Mouse (Mus musculus) liver, embryonic 13.5 days (tissue): Measurements from ENCODE around the gene Klhl2. TPM values are rescaled to one million over a fixed set of nuclear protein-coding genes. Genes with fewer than 3 reads are reported as not detected.

Source experiments
- ATAC-seq: fragments of 200-750 bp; cut with Nextera tagmentation; 2 replicates; pipeline ENCODE4 v1.8.0; 2017; ENCODE audit warnings: low read depth, mild to moderate bottlenecking, moderate number of reproducible peaks, moderate library complexity
- DNase-seq: peaks from one replicate; pipeline ENCODE4 v3.0.0; 2022
- H3K27ac ChIP-seq: fragments of 300-500 bp; sonication (generic); 2 replicates; pipeline ENCODE4 v1.5.1; 2015; ENCODE audit warnings: moderate library complexity, mild to moderate bottlenecking, inconsistent platforms
- H3K27me3 ChIP-seq: fragments of 300-500 bp; sonication (generic); 2 replicates; pipeline ENCODE4 v1.6.1; 2015; ENCODE audit warnings: mild to moderate bottlenecking, inconsistent platforms
- H3K36me3 ChIP-seq: fragments of 300-500 bp; sonication (generic); 2 replicates; pipeline ENCODE4 v1.6.1; 2015; ENCODE audit warnings: mild to moderate bottlenecking, inconsistent platforms
- H3K4me1 ChIP-seq: fragments of 300-500 bp; sonication (generic); replicated peaks from 2 replicates; pipeline ENCODE4 v1.6.1; 2015; ENCODE audit warnings: inconsistent platforms
- H3K4me2 ChIP-seq: fragments of 300-500 bp; sonication (generic); 2 replicates; pipeline ENCODE4 v1.6.1; 2015; ENCODE audit warnings: inconsistent platforms, mild to moderate bottlenecking, moderate library complexity
- H3K4me3 ChIP-seq: fragments of 300-500 bp; sonication (generic); replicated peaks from 2 replicates; pipeline ENCODE4 v1.5.1; 2015; ENCODE audit warnings: mild to moderate bottlenecking, inconsistent platforms
- H3K9ac ChIP-seq: fragments of 300-500 bp; sonication (generic); 2 replicates; pipeline ENCODE4 v1.6.1; 2015; ENCODE audit warnings: mild to moderate bottlenecking, inconsistent platforms
- H3K9me3 ChIP-seq: fragments of 300-500 bp; sonication (generic); replicated peaks from 2 replicates; pipeline ENCODE4 v1.6.1; 2016; ENCODE audit warnings: inconsistent platforms
- WGBS: fragments of 180-500 bp; shearing (Covaris S2); methylation state at CpG from one replicate; pipeline ENCODE4 v1.1.7; 2015; ENCODE audit not compliant: insufficient replicate concordance; 5-methylcytosine and 5-hydroxymethylcytosine counted together
- polyA plus RNA-seq: library from polyadenylated mRNA; unstranded; fragments of >200 nt; fragmentation: Nextera tagmentation; extraction: Ambion mirVana; gene quantifications from 2 replicates; pipeline ENCODE4 v1.2.1, GENCODE M21; 2015

The Klhl2 gene
- polyA plus RNA-seq = 3.8 and 4.0 TPM in 2 replicates

DNA sequence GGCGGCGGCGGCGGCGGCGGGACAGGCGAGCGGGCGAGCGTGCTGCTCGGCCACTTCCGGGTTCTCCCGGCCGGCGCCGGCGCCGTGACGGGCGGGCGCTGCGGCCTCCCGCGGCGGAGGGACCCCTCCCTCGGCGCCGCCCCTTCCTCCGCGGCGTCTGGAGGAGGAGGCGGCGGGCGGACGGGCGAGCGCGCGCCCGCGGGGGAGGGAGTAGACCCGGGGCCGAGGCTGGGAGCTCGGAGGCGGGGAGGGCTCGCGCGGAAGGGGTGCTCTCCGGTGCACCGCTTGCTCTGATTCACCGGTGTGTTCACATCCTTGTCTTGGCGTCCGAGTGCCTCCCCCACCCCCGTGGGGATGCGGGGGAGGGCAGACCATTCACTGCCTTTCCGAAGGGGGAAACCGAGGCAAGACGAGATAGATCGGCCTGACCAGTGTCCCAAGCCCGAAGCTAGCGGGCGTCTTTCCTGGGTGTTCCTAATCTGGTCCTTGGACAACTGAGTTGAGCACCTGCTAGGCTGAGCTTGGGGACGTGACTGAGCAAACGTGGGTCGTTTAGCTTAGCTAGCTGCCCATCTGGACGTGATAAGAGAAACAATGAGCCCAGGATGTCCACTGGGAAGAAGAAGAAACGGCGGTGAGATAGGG lies at the start of gene Klhl2:
Klhl2 (minus strand) TSS at position 121 of the 645 bp plus-strand sequence.
- Histone ChIP-seq H3K4me1 (peaks cover 18% of the 10 kb centered on the region), H3K9me3 (no peaks in the 10 kb centered on the region), H3K36me3 (no peaks in the 10 kb centered on the region), H3K27me3 (peaks cover 39% of the 10 kb centered on the region), H3K9ac (peak within 1 kb of the TSS; percentile 77), H3K27ac (no peak within 1 kb of the TSS), H3K4me3 (peak within 1 kb of the TSS; percentile 75), H3K4me2 (peak within 1 kb of the TSS; percentile 86)
- DNase-seq (peak; percentile 32), ATAC-seq (peak; percentile 88)
- under 1% methylated on average over 37 of the region's 68 CpGs for WGBS

DNA sequence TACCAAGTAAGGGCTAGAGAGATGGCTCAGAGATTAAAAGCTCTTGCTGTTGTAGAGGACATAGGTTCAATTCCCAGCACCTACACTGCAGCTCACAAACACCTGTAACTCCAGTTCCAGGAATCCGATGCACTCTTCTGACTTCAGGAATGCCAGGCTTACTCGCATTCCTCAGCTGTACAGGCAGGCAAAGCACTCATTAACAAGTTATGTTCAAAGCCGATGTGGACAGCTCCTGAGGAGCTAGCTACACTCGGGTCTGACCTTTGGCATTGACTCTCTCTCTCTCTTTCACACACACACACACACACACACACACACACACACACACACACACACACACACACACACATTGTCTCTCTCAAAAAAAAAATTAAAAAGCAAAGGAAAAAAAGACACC lies 48.9 kb upstream of the Klhl2 start:
- Histone ChIP-seq H3K4me1 (no peaks in the 10 kb centered on the region), H3K27me3 (no peaks in the 10 kb centered on the region), H3K9me3 (no peaks in the 10 kb centered on the region), H3K4me3 (no peak overlapping the region), H3K4me2 (no peak overlapping the region), H3K36me3 (no peaks in the 10 kb centered on the region), H3K27ac (no peak overlapping the region), H3K9ac (no peak overlapping the region)
- ATAC-seq (no peak), DNase-seq (no peak)
- 61% methylated on average over 4 of the region's 4 CpGs for WGBS

DNA sequence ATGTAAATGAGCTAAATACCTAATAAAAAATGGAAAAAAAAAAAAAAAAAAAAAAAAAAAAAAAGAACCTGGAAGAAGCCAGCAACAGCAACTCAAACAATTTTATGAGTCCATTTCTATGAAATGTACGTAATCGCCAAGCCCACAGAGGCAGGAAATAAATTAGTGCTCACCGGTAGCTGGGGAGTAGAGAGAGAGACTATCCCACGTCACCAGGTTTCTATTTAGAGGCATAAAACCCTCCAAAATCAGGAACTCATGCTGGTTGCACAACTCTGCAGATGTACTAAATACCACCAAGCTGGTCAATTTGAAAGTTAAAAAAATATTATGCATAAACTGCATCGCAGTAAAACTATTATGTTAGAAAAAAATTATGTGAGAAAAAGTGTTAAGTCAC lies 46.9 kb upstream of the Klhl2 start:
- H3K4me3 ChIP-seq = no peak overlapping the region
- no peaks in the 10 kb centered on the region for H3K36me3 ChIP-seq
- no peaks in the 10 kb centered on the region for H3K9me3 ChIP-seq
- DNase-seq (no peak), ATAC-seq (no peak)
- no peak overlapping the region for H3K27ac ChIP-seq
- H3K4me1 ChIP-seq = no peaks in the 10 kb centered on the region
- 48% methylated on average over 5 of the region's 5 CpGs for WGBS
- H3K27me3 ChIP-seq = no peaks in the 10 kb centered on the region
- no peak overlapping the region for H3K9ac ChIP-seq
- no peak overlapping the region for H3K4me2 ChIP-seq

DNA sequence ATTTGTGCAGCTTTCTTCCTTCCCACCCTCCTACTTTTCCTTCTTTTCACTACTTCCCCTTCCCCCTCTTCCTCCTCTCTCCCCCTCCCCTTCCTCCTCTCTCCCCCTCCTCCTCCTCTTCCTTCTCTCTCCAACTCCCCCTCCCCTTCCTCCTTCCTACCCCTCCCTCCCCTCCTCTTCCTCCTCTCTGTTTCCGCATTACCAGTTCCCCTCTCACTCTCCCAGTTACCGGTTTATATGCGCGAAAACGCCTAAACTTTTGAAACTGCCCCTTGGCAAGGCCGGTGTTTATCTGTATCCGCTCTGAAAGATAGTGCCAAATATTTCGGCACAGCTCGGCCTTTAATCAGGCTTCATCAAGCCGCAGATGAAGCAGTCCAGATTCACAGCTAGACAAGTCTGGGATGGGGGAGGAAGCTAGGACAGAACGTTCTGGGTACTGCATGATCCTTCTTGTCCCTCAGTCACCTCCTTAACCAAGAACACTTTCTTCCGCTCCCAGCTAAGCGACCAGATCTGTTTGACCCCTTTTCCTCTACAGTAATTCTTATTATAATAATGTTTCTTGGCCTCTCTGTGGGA lies 30.9 kb upstream of the Klhl2 start:
- no peak for ATAC-seq
- H3K36me3 ChIP-seq = no peaks in the 10 kb centered on the region
- WGBS = 25% methylated on average over 13 of the region's 13 CpGs
- no peaks in the 10 kb centered on the region for H3K27me3 ChIP-seq
- H3K9ac ChIP-seq = no peak overlapping the region
- H3K9me3 ChIP-seq = no peaks in the 10 kb centered on the region
- 0 out of 2 replicates have a peak overlapping the region, but pooled peaks have one; percentile 17 for H3K4me2 ChIP-seq
- no peaks in the 10 kb centered on the region for H3K4me1 ChIP-seq
- no peak for DNase-seq
- H3K4me3 ChIP-seq = no peak overlapping the region
- no peak overlapping the region for H3K27ac ChIP-seq

DNA sequence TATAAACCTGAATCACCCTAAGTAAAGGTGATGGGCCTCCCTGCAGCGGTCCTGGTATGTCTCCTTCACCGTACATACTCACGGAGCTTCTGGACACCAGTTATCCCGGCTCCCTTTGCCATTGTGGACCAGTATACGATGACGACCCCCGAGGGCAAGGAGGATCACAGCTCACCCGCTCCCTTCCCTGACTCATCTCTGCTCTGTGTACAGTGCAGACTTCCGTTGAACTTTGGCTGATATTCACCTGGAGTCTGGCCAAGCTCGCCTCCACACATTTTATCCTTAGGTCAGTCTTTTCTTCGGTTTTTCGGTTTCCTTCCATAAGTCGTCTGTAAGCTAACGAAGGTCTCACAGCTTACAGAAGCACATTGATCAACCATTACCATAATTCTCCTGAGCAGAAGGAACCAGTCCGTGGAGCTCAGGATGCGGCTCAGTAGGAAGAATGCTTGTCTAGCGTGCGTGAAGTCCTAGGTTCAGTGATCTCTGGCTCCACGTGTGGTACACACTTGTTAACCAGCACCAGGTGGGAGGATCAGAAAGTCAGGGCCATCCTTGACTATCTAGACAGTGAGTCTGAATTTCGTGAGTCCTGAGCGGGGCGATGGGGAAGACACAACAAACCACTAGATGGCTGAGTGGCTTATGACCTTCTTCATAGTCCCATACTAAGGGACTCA lies 28.0 kb upstream of the Klhl2 start:
- Histone ChIP-seq H3K27ac (no peak overlapping the region), H3K36me3 (no peaks in the 10 kb centered on the region), H3K27me3 (no peaks in the 10 kb centered on the region), H3K4me3 (no peak overlapping the region), H3K4me1 (no peaks in the 10 kb centered on the region), H3K4me2 (no peak overlapping the region), H3K9ac (no peak overlapping the region), H3K9me3 (no peaks in the 10 kb centered on the region)
- 72% methylated on average over 22 of the region's 22 CpGs for WGBS
- ATAC-seq (no peak), DNase-seq (no peak)

DNA sequence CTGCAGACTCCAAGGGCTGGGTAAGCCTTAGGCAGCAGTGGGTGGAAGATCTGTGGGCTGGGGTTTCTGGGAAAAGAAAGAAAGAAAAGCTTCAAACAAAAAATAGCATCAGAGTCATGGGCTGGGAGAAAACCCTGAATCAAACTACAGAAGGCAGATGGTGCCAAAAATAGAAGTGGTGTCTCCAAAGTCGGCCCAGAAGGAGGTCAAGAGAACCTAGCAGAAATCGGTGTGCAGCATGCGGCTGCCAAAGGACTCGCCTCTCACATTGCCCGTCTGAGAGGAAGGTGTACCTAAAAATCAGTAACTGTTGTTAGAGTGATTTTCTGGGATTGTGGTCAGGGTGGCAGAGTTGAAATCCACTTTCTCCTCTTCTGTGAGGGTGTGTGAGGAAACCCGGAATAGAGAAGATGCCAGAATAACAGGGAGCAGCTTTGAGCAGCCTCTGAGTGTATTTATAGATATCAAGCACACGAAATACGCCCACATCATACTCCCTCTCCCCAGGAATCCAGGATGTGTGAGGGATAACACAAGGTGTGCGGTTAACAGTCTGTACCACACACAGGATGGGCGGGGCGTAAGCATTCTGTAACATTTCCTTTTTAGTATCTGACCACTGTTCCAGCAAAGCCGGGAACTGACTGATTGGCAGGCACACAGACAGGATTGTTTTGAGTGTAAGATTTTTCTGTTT lies 21.8 kb upstream of the Klhl2 start:
- ATAC-seq = no peak

DNA sequence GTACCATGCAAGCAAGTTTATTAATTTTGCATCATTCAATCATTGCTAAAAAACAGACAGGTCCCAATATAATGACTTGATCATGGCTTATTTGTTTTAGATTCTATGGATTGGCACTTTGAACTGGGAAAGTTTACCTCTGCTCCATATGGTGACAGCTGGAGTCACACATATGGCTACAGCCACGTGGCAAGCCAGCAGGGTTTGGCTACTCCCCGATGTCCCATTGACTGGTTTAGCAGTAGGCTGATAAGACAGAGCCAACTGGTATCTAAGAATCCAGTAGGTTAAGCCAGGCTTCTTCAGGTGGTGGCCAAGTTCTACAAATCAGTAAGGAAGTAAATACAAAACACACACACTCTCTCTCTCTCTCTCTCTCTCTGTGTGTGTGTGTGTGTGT lies 20.4 kb upstream of the Klhl2 start:
- Histone ChIP-seq H3K9ac (no peak overlapping the region), H3K4me2 (no peak overlapping the region), H3K4me1 (no peaks in the 10 kb centered on the region), H3K27me3 (no peaks in the 10 kb centered on the region), H3K27ac (no peak overlapping the region), H3K4me3 (no peak overlapping the region), H3K36me3 (no peaks in the 10 kb centered on the region), H3K9me3 (no peaks in the 10 kb centered on the region)
- ATAC-seq = no peak
- no peak for DNase-seq
- 14% methylated on average over 2 of the region's 2 CpGs for WGBS

More for the DNA sequence above, 21.8 kb upstream of the Klhl2 start:
- no peak overlapping the region for H3K9ac ChIP-seq
- no peak overlapping the region for H3K4me2 ChIP-seq
- WGBS = 47% methylated on average over 12 of the region's 12 CpGs
- H3K9me3 ChIP-seq = no peaks in the 10 kb centered on the region
- DNase-seq = no peak
- no peaks in the 10 kb centered on the region for H3K27me3 ChIP-seq
- no peak overlapping the region for H3K27ac ChIP-seq
- no peak overlapping the region for H3K4me3 ChIP-seq
- H3K4me1 ChIP-seq = no peaks in the 10 kb centered on the region
- no peaks in the 10 kb centered on the region for H3K36me3 ChIP-seq

DNA sequence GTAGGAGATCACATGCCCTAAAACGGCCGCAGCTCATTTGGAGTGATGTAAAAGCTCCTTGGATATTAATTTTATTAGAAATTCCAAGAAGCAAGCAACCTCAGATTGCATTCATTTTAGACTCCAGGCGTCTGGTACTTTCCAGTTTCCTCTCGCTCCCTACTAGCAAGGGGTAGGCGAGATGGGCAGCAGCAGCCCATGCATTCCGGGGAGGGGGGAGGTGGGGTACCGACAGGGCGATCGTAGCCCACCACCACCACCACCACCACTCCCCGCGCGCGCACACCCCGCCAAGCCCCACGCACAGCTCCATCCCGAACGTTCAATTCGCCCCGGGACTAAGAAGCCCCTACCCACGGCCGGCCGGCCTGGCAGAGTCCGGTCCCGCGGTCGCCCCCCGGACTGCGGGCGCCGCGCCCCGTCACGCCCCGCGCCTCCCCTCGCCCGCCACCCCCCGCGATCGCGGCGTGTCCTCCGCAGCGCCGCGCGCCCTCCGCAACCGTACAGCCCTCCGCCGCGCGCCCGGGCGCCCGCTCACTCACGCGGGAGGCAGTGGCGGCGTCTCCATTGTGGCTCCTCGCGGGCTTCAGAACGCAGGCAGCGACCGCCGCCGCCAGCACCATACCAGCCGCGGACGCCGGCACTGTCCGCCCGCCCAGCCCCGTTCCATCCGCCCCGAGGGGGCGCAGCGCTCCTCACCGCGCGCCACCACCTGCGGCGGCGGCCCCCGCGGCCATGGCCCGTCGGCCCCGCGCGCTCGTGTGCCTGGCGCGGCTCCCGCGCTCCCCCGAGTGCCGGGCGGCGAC lies 523 bp downstream of the Klhl2 start:
- Histone ChIP-seq H3K4me2 (peak overlapping the region; percentile 86), H3K9ac (peak overlapping the region; percentile 77), H3K9me3 (no peaks in the 10 kb centered on the region), H3K4me3 (peak overlapping the region; percentile 75), H3K4me1 (peaks cover 18% of the 10 kb centered on the region), H3K27ac (no peak overlapping the region), H3K27me3 (peaks cover 39% of the 10 kb centered on the region), H3K36me3 (no peaks in the 10 kb centered on the region)
- ATAC-seq = peak; percentile 78
- no peak for DNase-seq
- under 1% methylated on average over 87 of the region's 100 CpGs for WGBS

DNA sequence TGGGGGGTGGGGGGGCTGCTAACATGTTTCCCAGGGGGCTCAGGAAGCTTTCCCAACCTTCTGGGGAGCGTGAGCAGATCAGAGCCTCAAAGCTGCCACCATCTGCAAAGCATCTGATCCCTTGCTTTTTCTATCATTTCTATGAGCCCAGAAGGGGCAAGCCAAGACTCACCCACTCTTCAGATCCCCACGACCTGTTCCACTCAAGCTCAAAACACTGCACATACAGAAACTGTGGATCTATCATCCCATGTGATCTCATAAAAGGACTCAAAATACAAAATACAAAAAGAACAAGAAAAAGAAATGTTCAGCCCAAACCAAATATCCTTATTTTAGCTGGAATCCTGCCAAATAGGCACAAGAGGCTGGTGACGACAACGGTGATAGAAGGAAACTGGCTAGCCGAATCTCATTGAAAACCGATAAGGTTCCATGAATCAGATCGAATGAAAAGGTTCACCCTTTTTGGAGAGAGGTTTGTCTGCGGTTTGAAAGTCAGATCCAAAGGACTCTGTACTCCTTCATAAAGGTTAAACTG lies 1.5 kb downstream of the Klhl2 start:
- no peak for DNase-seq

DNA sequence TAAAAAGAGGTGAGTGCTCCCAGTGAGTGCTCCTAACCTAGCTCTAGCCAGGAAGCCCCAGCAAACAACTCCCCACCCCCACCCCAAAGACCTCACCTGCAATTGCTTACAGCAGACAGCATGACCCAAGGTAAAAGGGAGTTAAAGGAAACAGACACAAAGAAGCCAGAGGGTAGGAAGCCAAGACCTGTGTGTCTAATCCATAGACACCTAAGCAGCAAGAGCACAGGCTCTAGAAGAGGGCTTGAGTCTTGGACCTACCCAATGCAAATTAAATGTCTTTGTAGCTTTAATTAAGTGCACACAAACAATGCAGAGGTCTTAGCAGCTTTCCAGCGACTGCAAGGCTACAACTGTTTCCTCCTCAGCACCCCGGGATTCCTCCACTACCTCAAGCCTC lies 2.2 kb downstream of the Klhl2 start:
- DNase-seq (no peak), ATAC-seq (no peak)
- peaks cover 18% of the 10 kb centered on the region for H3K4me1 ChIP-seq
- no peak overlapping the region for H3K9ac ChIP-seq
- H3K27me3 ChIP-seq = peaks cover 39% of the 10 kb centered on the region
- H3K4me2 ChIP-seq = no peak overlapping the region; the same call in 1 of the 2 replicates
- no peak overlapping the region for H3K27ac ChIP-seq
- no peaks in the 10 kb centered on the region for H3K9me3 ChIP-seq
- 17% methylated on average over 2 of the region's 2 CpGs for WGBS
- no peak overlapping the region for H3K4me3 ChIP-seq
- no peaks in the 10 kb centered on the region for H3K36me3 ChIP-seq

More for the DNA sequence above, 1.5 kb downstream of the Klhl2 start:
- peaks cover 18% of the 10 kb centered on the region for H3K4me1 ChIP-seq
- no peak overlapping the region for H3K9ac ChIP-seq
- no peaks in the 10 kb centered on the region for H3K36me3 ChIP-seq
- ATAC-seq = no peak
- no peaks in the 10 kb centered on the region for H3K9me3 ChIP-seq
- peak overlapping the region; percentile 86 for H3K4me2 ChIP-seq
- no peak overlapping the region for H3K27ac ChIP-seq
- H3K4me3 ChIP-seq = peak overlapping the region; percentile 75
- peaks cover 39% of the 10 kb centered on the region for H3K27me3 ChIP-seq
- WGBS = 21% methylated on average over 8 of the region's 8 CpGs
